Mouse (Mus musculus) MEL (cell line): ENCODE results near the gene Ctnnb1. TPM values are rescaled to one million over a fixed set of nuclear protein-coding genes. Genes with fewer than 3 reads are reported as not detected.

ENCODE experiments used
- DNase-seq: peaks from one replicate; pipeline ENCODE4 v3.0.0; 2011; ENCODE audit warnings: low read depth, low spot score
- H3K27ac ChIP-seq: 2 replicates; pipeline ENCODE4 v1.5.1; 2012; ENCODE audit warnings: low read depth, mild to moderate bottlenecking, control low read depth, low read length, moderate library complexity; ENCODE audit not compliant: control insufficient read depth
- H3K27me3 ChIP-seq, 2 experiments: fragments of 150-350 bp in 1 of 2; sonication (generic) in 1 of 2; 2 replicates each; pipeline ENCODE4 v1.6.1; 2012; ENCODE audit warnings: low read length in 2 of 2, mild to moderate bottlenecking in 2 of 2, improper control_type of control experiment in 1 of 2, moderate library complexity in 1 of 2; ENCODE audit not compliant: insufficient read depth in 2 of 2, control insufficient read depth in 1 of 2
- H3K36me3 ChIP-seq, 2 experiments: 2 replicates each; pipeline ENCODE4 v1.6.1; 2012 to 2014; ENCODE audit warnings: low read length in 2 of 2, improper control_type of control experiment in 1 of 2, inconsistent platforms in 1 of 2, mild to moderate bottlenecking in 1 of 2; ENCODE audit not compliant: insufficient read depth in 2 of 2, control insufficient read depth in 1 of 2
- H3K4me1 ChIP-seq, 2 experiments: fragments of 150-350 bp in 1 of 2; sonication (generic) in 1 of 2; 2 replicates each; pipeline ENCODE4 v1.6.1; 2012; ENCODE audit warnings: low read length in 2 of 2, improper control_type of control experiment in 1 of 2, mild to moderate bottlenecking in 1 of 2; ENCODE audit not compliant: insufficient read depth in 2 of 2, control insufficient read depth in 1 of 2
- H3K4me3 ChIP-seq, 2 experiments: fragments of 150-350 bp in 1 of 2; sonication (generic) in 1 of 2; 2 replicates each; pipeline ENCODE4 v1.5.1; 2012; ENCODE audit warnings: low read depth in 2 of 2, low read length in 2 of 2, mild to moderate bottlenecking in 2 of 2, moderate library complexity in 2 of 2, control low read depth in 1 of 2, improper control_type of control experiment in 1 of 2; ENCODE audit not compliant: control insufficient read depth in 1 of 2, insufficient read depth in 1 of 2
- H3K79me2 ChIP-seq: 2 replicates; pipeline ENCODE4 v1.6.1; 2012; ENCODE audit warnings: mild to moderate bottlenecking, low read length, moderate library complexity; ENCODE audit not compliant: control insufficient read depth, poor library complexity, insufficient read depth
- H3K9ac ChIP-seq: 2 replicates; pipeline ENCODE4 v1.6.1; 2012; ENCODE audit warnings: low read depth, mild to moderate bottlenecking, control low read depth, low read length, moderate library complexity; ENCODE audit not compliant: control insufficient read depth, poor library complexity, severe bottlenecking
- H3K9me3 ChIP-seq: fragments of 150-350 bp; sonication (generic); replicated peaks from 2 replicates; pipeline ENCODE4 v1.6.1; 2012; ENCODE audit warnings: mild to moderate bottlenecking, low read length, improper control_type of control experiment, moderate library complexity; ENCODE audit not compliant: insufficient read depth
- CHD2 ChIP-seq: IDR thresholded peaks from 2 replicates; pipeline ENCODE4 v1.6.1; 2011; ENCODE audit warnings: low read length, improper control_type of control experiment
- CTCF ChIP-seq, 3 experiments: IDR thresholded peaks in 2 of 3; conservative IDR thresholded peaks in 1 of 3; 2 replicates each; pipeline ENCODE4 v1.5.1; 2011 to 2012; ENCODE audit warnings: low read length in 3 of 3, low read depth in 2 of 3, mild to moderate bottlenecking in 2 of 3, improper control_type of control experiment in 1 of 3, inconsistent platforms in 1 of 3, mixed read lengths in 1 of 3, moderate library complexity in 1 of 3; ENCODE audit not compliant: control insufficient read depth in 1 of 3, insufficient read depth in 1 of 3, poor library complexity in 1 of 3, severe bottlenecking in 1 of 3
- E2F4 ChIP-seq: IDR thresholded peaks from 2 replicates; pipeline ENCODE4 v1.6.1; 2011; ENCODE audit warnings: low read depth, low read length, improper control_type of control experiment, borderline replicate concordance
- ELF1 ChIP-seq: IDR thresholded peaks from 2 replicates; pipeline ENCODE4 v1.6.1; 2014; ENCODE audit warnings: low read depth, mild to moderate bottlenecking, inconsistent platforms, low read length, improper control_type of control experiment, moderate library complexity
- EP300 ChIP-seq, 2 experiments: IDR thresholded peaks; 2 replicates each; pipeline ENCODE4 v1.6.1; 2011; ENCODE audit warnings: improper control_type of control experiment in 2 of 2, low read length in 2 of 2, low read depth in 1 of 2, mild to moderate bottlenecking in 1 of 2
- GATA1 ChIP-seq: IDR thresholded peaks from 2 replicates; pipeline ENCODE4 v1.6.1; 2011; ENCODE audit warnings: low read depth, low read length, improper control_type of control experiment
- HCFC1 ChIP-seq: IDR thresholded peaks from 2 replicates; pipeline ENCODE4 v1.6.1; 2012; ENCODE audit warnings: low read depth, mild to moderate bottlenecking, inconsistent platforms, low read length, improper control_type of control experiment, moderate library complexity
- JUND ChIP-seq: IDR thresholded peaks from 2 replicates; pipeline ENCODE4 v1.6.1; 2011; ENCODE audit warnings: low read depth, mild to moderate bottlenecking, improper control_type of control experiment, low read length
- KAT2A ChIP-seq: conservative IDR thresholded peaks from 2 replicates; pipeline ENCODE4 v1.6.1; 2012; ENCODE audit warnings: low read depth, low read length, improper control_type of control experiment, inconsistent platforms
- MAFK ChIP-seq: IDR thresholded peaks from 2 replicates; pipeline ENCODE4 v1.6.1; 2011; ENCODE audit warnings: low read depth, mild to moderate bottlenecking, low read length, improper control_type of control experiment, borderline replicate concordance
- MAZ ChIP-seq: IDR thresholded peaks from 2 replicates; pipeline ENCODE4 v1.6.1; 2012; ENCODE audit warnings: low read depth, mild to moderate bottlenecking, inconsistent platforms, low read length, improper control_type of control experiment
- MEF2A ChIP-seq: IDR thresholded peaks from 2 replicates; pipeline ENCODE4 v1.6.1; 2014; ENCODE audit warnings: low read depth, mild to moderate bottlenecking, inconsistent platforms, low read length, improper control_type of control experiment; ENCODE audit not compliant: poor library complexity, insufficient replicate concordance, severe bottlenecking; ENCODE audit errors: extremely low read depth
- MXI1 ChIP-seq: IDR thresholded peaks from 2 replicates; pipeline ENCODE4 v1.6.1; 2011; ENCODE audit warnings: mild to moderate bottlenecking, low read depth, low read length, improper control_type of control experiment
- MYB ChIP-seq: IDR thresholded peaks from 2 replicates; pipeline ENCODE4 v1.6.1; 2011; ENCODE audit warnings: mild to moderate bottlenecking, low read depth, low read length, improper control_type of control experiment
- MYC ChIP-seq: IDR thresholded peaks from 2 replicates; pipeline ENCODE4 v1.6.1; 2011; ENCODE audit warnings: low read depth, mild to moderate bottlenecking, low read length, improper control_type of control experiment, moderate library complexity
- NRF1 ChIP-seq: IDR thresholded peaks from 2 replicates; pipeline ENCODE4 v1.6.1; 2014; ENCODE audit warnings: low read depth, mild to moderate bottlenecking, inconsistent platforms, low read length, improper control_type of control experiment, moderate library complexity; ENCODE audit not compliant: poor library complexity, insufficient read depth, severe bottlenecking
- POLR2A ChIP-seq, 2 experiments: IDR thresholded peaks; 2 replicates each; pipeline ENCODE4 v1.6.1; 2011 to 2012; ENCODE audit warnings: low read length in 2 of 2, mild to moderate bottlenecking in 2 of 2, control low read depth in 1 of 2, improper control_type of control experiment in 1 of 2, low read depth in 1 of 2, moderate library complexity in 1 of 2; ENCODE audit not compliant: control insufficient read depth in 1 of 2, insufficient read depth in 1 of 2, poor library complexity in 1 of 2
- POLR2AphosphoS2 ChIP-seq: IDR thresholded peaks from 2 replicates; pipeline ENCODE4 v1.6.1; 2011; ENCODE audit warnings: low read length, improper control_type of control experiment
- RAD21 ChIP-seq: IDR thresholded peaks from 2 replicates; pipeline ENCODE4 v1.6.1; 2011; ENCODE audit warnings: mild to moderate bottlenecking, low read depth, low read length, improper control_type of control experiment
- RCOR1 ChIP-seq: IDR thresholded peaks from 2 replicates; pipeline ENCODE4 v1.6.1; 2012; ENCODE audit warnings: low read depth, mild to moderate bottlenecking, inconsistent platforms, low read length, improper control_type of control experiment
- SMC3 ChIP-seq: IDR thresholded peaks from 2 replicates; pipeline ENCODE4 v1.6.1; 2011; ENCODE audit warnings: low read depth, low read length, improper control_type of control experiment
- TAL1 ChIP-seq: IDR thresholded peaks from 2 replicates; pipeline ENCODE4 v1.6.1; 2012; ENCODE audit warnings: mild to moderate bottlenecking, inconsistent platforms, low read length, moderate library complexity, mixed read lengths
- TCF12 ChIP-seq: IDR thresholded peaks from 2 replicates; pipeline ENCODE4 v1.6.1; 2014; ENCODE audit warnings: low read depth, mild to moderate bottlenecking, inconsistent platforms, low read length, improper control_type of control experiment, moderate library complexity
- UBTF ChIP-seq: IDR thresholded peaks from 2 replicates; pipeline ENCODE4 v1.6.1; 2012; ENCODE audit warnings: low read depth, mild to moderate bottlenecking, inconsistent platforms, low read length, improper control_type of control experiment, moderate library complexity, borderline replicate concordance; ENCODE audit not compliant: insufficient read depth
- USF1 ChIP-seq: IDR thresholded peaks from 2 replicates; pipeline ENCODE4 v1.6.1; 2014; ENCODE audit warnings: low read depth, mild to moderate bottlenecking, inconsistent platforms, low read length, improper control_type of control experiment, moderate library complexity
- ZC3H11A ChIP-seq: IDR thresholded peaks from 2 replicates; pipeline ENCODE4 v1.6.1; 2012; ENCODE audit warnings: low read depth, mild to moderate bottlenecking, inconsistent platforms, low read length, improper control_type of control experiment
- ZKSCAN1 ChIP-seq: IDR thresholded peaks from 2 replicates; pipeline ENCODE4 v1.6.1; 2012; ENCODE audit warnings: low read depth, mild to moderate bottlenecking, inconsistent platforms, low read length, improper control_type of control experiment, moderate library complexity
- ZMIZ1 ChIP-seq: IDR thresholded peaks from 2 replicates; pipeline ENCODE4 v1.6.1; 2012; ENCODE audit warnings: low read depth, mild to moderate bottlenecking, inconsistent platforms, low read length, improper control_type of control experiment, moderate library complexity
- ZNF384 ChIP-seq: IDR thresholded peaks from 2 replicates; pipeline ENCODE4 v1.6.1; 2012; ENCODE audit warnings: low read depth, mild to moderate bottlenecking, inconsistent platforms, low read length, improper control_type of control experiment
- polyA plus RNA-seq, 2 experiments: library from polyadenylated mRNA; stranded (reverse) in 1 of 2; unstranded in 1 of 2; fragments of >175 nt in 1 of 2; fragments of >200 nt in 1 of 2; gene quantifications; 2 replicates each; pipeline versions ENCODE4 v1.2.1 to v1.2.4; 2012; ENCODE audit warnings: low replicate concordance in 2 of 2, low read depth in 1 of 2; ENCODE audit not compliant: insufficient read length in 2 of 2, insufficient read depth in 1 of 2, missing spikeins in 1 of 2
- total RNA-seq: library from RNA; depleted of rRNA; stranded (reverse); fragments of 300-350 nt; gene quantifications from 2 replicates; pipeline ENCODE4 v1.2.3, GENCODE M21; 2012

Ctnnb1 gene
- total and polyA plus RNA-seq, 3 experiments = 302 to 701 (median 377) TPM

DNA sequence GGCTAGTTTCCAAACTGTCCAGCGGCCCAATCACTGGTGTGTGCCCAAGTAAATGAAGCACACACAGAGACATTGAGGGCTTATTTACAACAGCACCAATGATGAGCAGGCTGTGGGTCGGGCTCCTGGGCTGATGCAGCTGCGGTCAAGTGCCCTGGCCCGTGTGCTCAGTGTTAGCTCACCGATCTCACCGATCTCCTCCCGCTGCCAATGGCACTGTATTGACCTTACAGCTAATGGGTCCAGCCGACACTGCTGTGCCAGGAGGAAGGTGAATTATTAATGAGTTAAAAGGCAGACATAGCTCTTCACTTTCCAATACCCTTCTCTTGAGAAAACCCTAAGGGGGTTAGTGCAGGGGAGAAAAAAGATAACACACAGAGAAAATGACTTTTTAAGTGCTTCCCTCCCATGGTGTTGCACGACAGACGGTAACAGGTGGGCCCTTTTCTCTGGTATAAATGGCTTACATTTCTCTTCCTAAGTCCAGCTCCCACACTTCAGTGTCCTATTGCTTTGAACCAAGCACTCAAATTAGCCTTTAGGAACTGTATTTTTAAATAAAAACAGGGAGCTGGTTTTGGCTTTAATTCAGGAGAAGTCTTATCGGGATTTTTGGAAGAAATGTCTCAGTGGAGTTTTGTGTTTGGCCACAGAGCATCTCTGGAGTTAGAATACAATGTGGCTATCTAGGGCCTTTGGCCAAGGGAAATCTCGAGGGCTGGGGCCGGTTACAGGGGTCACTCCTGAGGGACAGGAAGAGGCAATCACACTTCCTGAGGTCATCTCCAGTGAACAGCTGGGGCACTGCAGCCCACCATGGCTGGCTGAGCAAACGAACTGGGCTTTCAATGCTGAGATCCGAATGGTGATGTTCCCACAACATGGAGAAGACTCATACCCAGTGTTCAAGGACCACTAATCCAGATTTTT is 65.5 kb downstream of the Ctnnb1 start:
- no peak for TF ChIP-seq MAZ
- TF ChIP-seq HCFC1 = no peak
- TF ChIP-seq TAL1 = no peak
- no peak for TF ChIP-seq ZC3H11A
- no peak for TF ChIP-seq MEF2A
- TF ChIP-seq JUND = no peak
- no peak for TF ChIP-seq SMC3
- TF ChIP-seq RCOR1 = no peak
- TF ChIP-seq ELF1 = no peak
- no peak for TF ChIP-seq MXI1
- no peak for TF ChIP-seq MYC
- no peak for TF ChIP-seq CHD2
- no peak for TF ChIP-seq EP300 (IDR thresholded peaks at IDR 0.05; ENCODE audit: low read depth in 1 of 2, low read length in 2 of 2)
- TF ChIP-seq GATA1 = no peak
- H3K9me3 ChIP-seq = no peaks in the 10 kb centered on the region
- H3K27me3 ChIP-seq = no peaks in the 10 kb centered on the region
- H3K27ac ChIP-seq = no peak overlapping the region
- DNase-seq = no peak
- H3K79me2 ChIP-seq = no peaks in the 10 kb centered on the region
- no peak overlapping the region for H3K9ac ChIP-seq
- no peak overlapping the region for H3K4me3 ChIP-seq
- H3K4me1 ChIP-seq = no peaks in the 10 kb centered on the region
- no peaks in the 10 kb centered on the region for H3K36me3 ChIP-seq

- H3K4me3 ChIP-seq = no peak overlapping the region
- no peak for DNase-seq
- H3K9me3 ChIP-seq = no peaks in the 10 kb centered on the region
- no peaks in the 10 kb centered on the region for H3K36me3 ChIP-seq
- no peaks in the 10 kb centered on the region for H3K79me2 ChIP-seq
- no peaks in the 10 kb centered on the region for H3K27me3 ChIP-seq
- no peaks in the 10 kb centered on the region for H3K4me1 ChIP-seq
- TF ChIP-seq NRF1 (no peak), USF1 (no peak), MAFK (no peak), ZKSCAN1 (no peak), KAT2A (no peak), ZMIZ1 (no peak), RAD21 (no peak), SMC3 (no peak), UBTF (no peak), RCOR1 (no peak), ELF1 (no peak), E2F4 (no peak), MYB (no peak), TCF12 (no peak), POLR2A (IDR thresholded peaks at IDR 0.05; ENCODE audit: control insufficient read depth in 1 of 2, insufficient read depth in 1 of 2, low read depth in 1 of 2, low read length in 2 of 2, poor library complexity in 1 of 2) (no peak), ZNF384 (no peak), POLR2AphosphoS2 (no peak), MEF2A (no peak), HCFC1 (no peak), CTCF (IDR thresholded peaks at IDR 0.05 in 2 of 3, conservative IDR thresholded peaks at IDR 0.05 in 1 of 3; ENCODE audit: control insufficient read depth in 1 of 3, insufficient read depth in 1 of 3, low read depth in 2 of 3, low read length in 3 of 3, poor library complexity in 1 of 3, severe bottlenecking in 1 of 3) (no peak)
- no peak overlapping the region for H3K9ac ChIP-seq
- no peak overlapping the region for H3K27ac ChIP-seq
Measured at GRCm38 (mm10) chr9:120998696-120999095, 69.7 kb downstream of the Ctnnb1 start.
